Mouse (Mus musculus) fibroblast of lung, adult 2 months (primary cell): Measurements from ENCODE around the gene Adad2.
A peak's percentile ranks its signal among the peaks of the same experiment; 100 is the strongest.

ENCODE experiments used
- DNase-seq: peaks from one replicate; pipeline ENCODE4 v3.0.0-alpha.2; 2011; ENCODE audit warnings: low read depth

The Adad2 gene

DNA sequence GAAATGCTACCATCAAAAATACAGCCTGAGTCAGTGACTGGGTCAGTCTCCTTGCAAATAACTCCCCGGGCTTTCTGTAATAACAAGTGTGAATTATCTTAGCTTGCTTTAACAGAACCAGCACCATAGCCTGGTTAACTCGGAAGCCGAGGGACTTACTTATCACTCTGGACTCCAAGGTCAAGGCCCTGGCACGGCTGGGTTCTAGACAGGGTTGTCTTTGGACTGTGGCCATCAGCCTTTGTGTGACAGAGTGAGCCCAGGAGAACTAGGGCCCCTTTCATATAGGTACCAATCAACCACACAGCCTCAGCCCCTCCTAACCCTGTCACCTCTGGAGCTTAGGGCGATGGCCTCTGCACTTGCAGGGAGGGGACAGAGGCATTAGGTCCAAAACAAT lies 28.5 kb downstream of the Adad2 start:
- DNase-seq = no peak

DNA sequence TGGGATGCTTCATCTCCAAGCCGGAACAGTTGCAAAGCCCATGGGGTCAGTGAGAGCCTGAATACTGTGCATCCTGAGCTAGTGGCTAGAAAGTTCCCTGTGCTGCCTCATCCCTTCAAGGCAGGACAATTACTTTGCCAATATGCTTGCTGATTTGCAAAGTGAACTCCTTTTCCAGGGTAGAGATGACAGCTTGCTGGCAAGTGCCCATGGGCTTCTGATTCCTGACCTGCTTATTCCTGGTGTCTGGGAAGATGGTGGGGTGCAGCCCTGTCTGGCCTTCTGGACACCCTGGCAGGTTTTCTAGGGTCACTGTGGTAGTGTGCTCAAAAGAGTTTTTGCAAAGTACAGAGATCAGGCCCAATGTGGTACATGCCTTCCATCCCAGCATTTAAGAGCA lies 30.4 kb downstream of the Adad2 start:
- DNase-seq = no peak

DNA sequence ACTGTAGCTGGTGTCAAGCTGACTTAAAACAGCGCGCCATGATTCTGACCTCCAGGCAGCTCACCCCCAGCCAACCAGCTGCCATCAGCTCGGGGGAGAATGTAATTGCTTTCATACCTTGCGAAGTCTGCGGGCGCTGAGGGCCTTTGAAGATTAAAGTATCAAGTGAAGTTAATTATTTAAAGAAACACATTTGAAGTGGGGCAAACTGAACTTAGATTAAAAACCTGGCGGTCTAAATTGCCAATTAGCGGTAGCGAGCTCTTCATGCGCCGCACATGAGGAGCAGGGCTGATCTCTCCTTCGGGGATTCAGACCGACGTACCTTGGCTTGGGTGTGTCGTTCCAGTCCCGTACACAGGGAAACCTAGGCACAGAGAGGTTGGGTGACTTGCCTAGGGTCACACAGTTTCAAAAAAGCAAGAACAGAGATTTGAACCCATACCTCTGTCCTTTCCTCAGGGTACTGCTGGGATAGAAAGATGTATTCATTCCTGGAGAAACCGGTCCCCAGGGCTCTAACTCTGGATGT lies 31.9 kb downstream of the Adad2 start:
- DNase-seq = no peak

DNA sequence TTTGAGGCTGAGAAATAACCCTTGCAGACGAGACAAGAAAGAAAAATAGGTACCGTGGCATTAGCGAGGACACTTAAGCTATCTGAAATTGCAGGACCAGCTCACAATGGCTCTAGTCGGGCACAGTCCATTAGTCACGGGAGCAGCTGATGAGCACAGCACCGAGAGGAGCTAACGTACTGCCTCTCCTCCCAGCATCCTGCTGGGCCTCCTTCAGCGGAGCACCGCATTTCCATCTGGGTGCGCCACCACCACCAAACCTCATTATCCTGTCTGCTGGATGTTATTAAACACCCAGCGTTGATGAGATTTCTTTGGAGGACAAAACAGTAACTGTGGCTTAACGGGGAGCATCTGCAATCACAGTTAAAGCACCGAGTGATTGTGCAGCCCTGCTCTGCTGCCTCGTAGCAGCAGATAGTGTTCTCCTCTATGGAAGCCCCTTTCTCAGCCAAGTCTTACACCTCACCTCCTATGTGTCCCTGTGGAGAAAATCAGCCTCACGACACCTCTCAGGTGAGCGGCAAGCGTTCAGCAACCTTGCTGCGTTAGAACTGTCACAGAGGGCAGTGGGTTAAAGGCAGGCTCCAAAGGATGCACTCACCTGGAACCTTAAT lies 32.5 kb downstream of the Adad2 start:
- no peak for DNase-seq

DNA sequence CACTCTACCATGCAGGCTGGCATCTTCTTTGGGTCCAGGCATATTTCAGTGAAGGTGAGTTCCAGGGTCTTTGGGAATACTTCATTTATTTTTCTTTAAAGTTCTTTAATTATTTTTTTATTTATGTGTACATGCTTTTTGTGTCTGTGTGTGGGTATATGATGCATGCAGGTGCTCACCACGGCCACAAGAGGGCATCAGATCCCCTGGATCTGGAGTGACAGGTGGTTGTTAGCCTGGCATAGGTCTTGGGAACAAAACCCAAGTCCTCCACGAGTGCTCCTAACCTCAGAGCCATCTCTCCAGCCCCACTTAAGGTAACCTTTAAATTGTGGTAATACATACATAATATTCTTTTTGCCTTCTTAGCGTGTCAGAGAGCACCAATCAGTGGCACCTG lies 33.6 kb downstream of the Adad2 start:
- DNase-seq = no peak

DNA sequence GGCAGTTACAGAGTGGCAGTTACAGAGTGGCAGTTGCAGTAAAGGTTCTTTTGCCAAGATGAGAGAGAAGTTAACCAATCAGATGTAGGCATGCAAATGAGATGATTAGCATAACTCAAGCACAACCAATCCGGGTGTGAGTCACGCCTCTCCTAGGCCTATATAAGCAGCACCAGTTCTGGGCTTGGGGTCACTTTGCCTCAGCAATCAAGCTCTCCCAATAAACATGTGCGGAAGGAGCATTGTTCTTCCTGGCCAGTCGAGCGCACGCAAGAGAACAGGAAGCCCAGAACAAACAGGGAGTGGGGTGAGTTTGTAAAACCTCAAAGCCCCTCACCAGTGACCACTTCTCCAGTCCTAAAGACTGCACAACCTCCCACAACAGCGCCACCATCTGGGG lies 34.3 kb downstream of the Adad2 start:
- no peak for DNase-seq

DNA sequence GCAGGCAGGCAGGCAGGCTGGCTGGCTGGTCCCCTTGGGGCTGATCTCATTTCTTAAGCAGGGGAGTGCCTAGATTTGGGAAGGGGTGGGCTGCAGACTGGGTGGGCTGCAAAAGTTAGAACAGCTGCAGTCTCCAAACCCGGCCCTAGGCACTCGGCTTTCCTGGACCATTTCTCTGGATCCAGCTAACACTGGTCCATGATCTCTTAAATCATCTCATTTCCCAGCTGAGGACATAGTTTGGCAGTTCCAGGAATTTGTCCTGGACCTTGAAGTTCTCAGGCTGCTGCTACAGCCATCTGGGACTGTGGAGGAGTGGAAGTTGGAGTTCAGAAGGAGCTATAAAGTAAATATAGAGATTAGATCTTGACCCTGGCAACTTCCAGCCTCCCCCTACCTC lies 38.8 kb downstream of the Adad2 start:
- DNase-seq = no peak

DNA sequence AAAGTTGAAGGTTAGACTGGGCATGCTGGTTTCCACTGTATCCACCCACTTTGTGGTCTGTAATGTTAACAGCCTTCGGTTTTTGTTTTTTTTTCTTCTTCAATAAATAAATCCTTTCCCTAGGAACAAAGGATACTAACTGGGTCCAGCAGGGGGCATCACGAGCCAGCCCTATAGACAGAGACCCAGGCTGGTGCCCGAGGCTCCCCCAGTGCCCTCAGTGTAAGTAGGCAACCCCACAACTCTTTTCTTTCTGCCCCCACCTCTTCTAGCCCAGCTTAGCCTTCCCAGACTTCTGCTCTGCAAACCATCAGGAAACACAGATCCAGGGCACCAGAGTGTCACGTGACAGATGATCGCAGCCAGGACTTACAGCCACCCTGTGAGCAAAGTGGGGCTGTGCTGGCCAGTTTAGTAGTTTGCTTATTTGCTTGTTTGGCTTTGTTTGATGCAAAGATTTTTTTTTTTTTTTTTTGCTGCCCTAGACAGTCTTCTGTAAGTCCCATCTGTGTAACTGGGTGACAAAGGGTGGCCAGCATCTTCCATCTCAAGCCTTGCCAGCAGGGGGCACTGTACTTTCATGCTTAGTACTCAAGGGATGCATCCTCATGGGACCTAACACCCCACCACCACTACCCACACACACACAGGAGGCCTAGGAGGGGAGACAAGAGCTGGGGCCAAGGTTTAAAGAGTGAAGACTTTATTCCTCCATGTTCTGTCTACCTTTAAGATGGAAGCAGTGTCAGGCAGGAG lies 44.3 kb downstream of the Adad2 start:
- peak; percentile 41 for DNase-seq

DNA sequence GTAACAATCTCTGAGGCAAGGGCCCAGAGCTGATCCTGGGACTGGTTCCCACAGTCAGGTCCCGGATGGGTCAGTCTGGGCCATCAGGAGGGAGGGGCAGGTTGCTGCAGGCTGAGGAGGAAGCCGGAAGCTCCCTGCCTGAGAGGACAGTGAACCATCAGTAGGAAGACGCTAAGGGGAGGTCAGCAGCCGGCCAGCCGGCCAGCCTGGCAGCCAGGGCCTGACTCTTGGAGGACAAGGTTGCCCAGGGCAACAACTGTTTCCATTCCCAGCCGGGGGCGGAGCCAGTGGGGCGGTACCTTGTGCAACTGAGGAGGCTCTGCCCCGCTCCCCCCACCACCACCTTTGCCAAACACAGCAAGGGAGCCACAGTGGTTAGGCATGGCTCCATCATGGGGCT lies 48.5 kb downstream of the Adad2 start:
- DNase-seq = peak; percentile 53

DNA sequence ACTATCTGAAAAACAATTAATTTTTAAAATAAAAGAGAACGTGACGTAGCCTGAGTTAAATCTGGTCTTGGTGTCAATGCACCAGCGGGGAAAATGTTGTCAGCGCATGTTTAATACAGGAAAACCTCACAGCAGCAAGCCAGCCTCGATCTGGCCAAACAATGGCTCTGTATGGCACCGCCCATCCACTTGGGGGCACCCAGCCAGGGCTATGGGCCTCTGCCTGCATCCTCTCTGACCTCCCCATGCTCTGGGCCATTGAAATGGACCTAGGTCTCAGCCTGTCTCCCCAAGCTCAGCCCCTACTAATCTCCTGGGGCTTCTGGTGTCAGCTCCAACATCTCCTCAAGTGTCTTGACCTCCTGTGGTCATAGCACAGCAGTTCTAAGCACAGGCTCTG lies 49.3 kb downstream of the Adad2 start:
- DNase-seq = no peak

DNA sequence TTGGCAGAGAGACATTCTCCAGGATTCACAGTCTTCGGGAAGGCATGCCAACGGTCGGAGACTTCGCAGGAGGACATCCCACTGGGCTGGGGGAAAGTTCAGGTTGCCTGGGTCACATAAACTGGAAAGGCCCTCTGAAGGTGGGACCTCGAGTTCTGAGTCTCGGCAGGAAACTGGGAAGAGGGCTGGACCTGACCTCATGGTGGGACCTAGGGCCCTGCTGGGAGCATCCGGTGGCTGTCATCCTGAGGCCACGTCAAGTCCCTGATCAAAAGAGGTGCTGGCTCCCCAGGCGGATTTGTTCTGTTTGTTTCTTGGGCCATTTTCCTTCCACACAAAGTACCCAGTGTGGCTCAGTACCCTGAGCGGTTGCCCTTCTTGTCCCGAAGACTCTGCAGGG lies 50.9 kb downstream of the Adad2 start:
- no peak for DNase-seq

DNA sequence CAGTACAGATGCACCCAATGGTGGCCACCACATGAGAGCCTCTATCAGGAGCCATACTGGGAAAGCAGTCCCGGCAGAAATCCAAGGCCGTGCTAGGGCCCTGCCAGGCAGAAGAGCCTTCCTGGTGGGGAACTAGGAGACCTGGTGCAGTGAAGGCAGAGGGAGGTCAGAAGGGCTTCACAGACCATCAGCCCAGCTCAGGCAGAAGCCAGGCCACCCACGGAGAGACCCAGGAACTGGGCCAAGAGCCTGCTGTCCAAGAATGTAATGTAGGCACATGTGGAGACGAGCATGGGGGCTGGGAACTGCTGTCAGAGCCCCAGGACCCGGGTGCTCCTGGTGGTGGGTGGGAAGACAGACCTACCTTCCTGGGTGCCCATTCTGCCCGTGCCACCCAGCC lies 52.7 kb downstream of the Adad2 start:
- no peak for DNase-seq
